Mouse (Mus musculus): ENCODE measurements around the gene Gm12185. TPM values are rescaled to one million over a fixed set of nuclear protein-coding genes. Genes with fewer than 3 reads are reported as not detected.
A peak's percentile ranks its signal among the peaks of the same experiment; 100 is the strongest.
"Not testable (repeated sequence)": the region's sequence is repeated elsewhere in the genome, so short reads cannot be mapped to it uniquely, and the experiment has no call there.

The Gm12185 gene
- polyA plus RNA-seq, 1 experiment from 2014 or later = not detected

- DNase-seq; H3K4me1 ChIP-seq (replicated peaks); H3K9me3 ChIP-seq (replicated peaks); H3K36me3 ChIP-seq; H3K9ac ChIP-seq; H3K4me3 ChIP-seq (replicated peaks); H3K27me3 ChIP-seq; H3K4me2 ChIP-seq; H3K27ac ChIP-seq; ATAC-seq (ENCODE audit: low read depth): not testable (repeated sequence)
- WGBS (ENCODE audit: insufficient replicate concordance) = no CpG with 5 or more reads among the region's 1 CpGs
These were observed 13.6 kb downstream of the Gm12185 start, which contains the start of gene Olfr56 for GRCm38 (mm10) chr11:48978240-48978939. Gene Olfr56, plus strand, starts transcription at chr11:48978889.

GRCm38 (mm10) chr11:48974686-48975085, 17.3 kb downstream of the Gm12185 start:
- not testable (repeated sequence) for H3K36me3 ChIP-seq; DNase-seq; H3K9ac ChIP-seq; H3K4me3 ChIP-seq (replicated peaks); H3K27me3 ChIP-seq; H3K27ac ChIP-seq; ATAC-seq (ENCODE audit: low read depth); H3K4me1 ChIP-seq (replicated peaks); H3K4me2 ChIP-seq; H3K9me3 ChIP-seq (replicated peaks)
- WGBS (ENCODE audit: insufficient replicate concordance) = no CpG with 5 or more reads among the region's 1 CpGs

- not testable (repeated sequence) for H3K36me3 ChIP-seq; H3K4me1 ChIP-seq (replicated peaks); H3K9me3 ChIP-seq (replicated peaks); DNase-seq; ATAC-seq (ENCODE audit: low read depth); H3K4me2 ChIP-seq; H3K4me3 ChIP-seq (replicated peaks); H3K27ac ChIP-seq; H3K27me3 ChIP-seq; H3K9ac ChIP-seq
- 76% methylated on average over 6 of the region's 6 CpGs for WGBS (ENCODE audit: insufficient replicate concordance)
These were observed 45.9 kb downstream of the Gm12185 start, which contains the start of gene Psme2b for GRCm38 (mm10) chr11:48946090-48946489. Gene Psme2b, minus strand, starts transcription at chr11:48946190.

DNA sequence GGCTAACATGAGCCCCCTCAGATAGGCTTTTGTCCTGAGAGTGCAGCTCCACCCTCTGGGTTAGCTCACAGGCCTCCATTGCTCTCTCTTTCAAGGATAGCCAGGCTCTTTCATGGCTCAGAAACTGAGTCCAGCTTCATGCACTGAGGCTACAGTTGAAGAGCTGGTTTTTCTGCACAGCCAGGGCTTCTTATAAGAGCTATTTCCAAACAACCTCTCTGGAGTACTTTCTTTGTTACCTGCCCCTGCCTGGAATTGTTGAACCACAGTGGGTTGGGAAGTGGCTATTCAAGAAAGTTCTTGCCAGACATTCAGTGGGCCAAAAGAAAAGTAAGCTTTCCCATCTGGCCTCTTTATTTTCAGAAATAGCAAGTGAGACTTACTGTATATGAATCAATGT, 52.7 kb downstream of the Gm12185 start:
- not testable (repeated sequence) for H3K9ac ChIP-seq; H3K4me1 ChIP-seq (replicated peaks); DNase-seq; H3K27me3 ChIP-seq; H3K27ac ChIP-seq; ATAC-seq (ENCODE audit: low read depth); H3K36me3 ChIP-seq; H3K4me3 ChIP-seq (replicated peaks); H3K9me3 ChIP-seq (replicated peaks); H3K4me2 ChIP-seq

DNA sequence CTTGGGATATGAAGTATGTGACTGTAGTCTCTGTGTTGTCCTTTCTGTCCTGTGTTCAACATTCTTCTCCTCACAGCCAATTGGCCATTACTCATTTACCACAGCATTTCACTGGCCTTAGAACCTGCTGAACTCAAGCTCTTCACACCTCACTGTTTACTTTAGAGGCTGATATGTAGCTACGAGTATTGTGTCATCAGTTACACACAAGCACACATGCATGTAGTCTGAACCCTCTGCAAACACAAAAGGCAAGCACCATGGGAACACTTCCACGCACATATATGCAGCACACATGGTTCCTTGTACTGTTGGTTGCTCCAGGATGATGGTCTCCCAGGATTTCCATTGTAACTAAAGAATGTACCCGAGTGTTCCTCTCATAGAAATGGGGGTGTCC, 56.7 kb downstream of the Gm12185 start:
- H3K9me3 ChIP-seq (replicated peaks); ATAC-seq (ENCODE audit: low read depth); H3K9ac ChIP-seq; H3K27me3 ChIP-seq; H3K4me1 ChIP-seq (replicated peaks); H3K4me3 ChIP-seq (replicated peaks); H3K36me3 ChIP-seq; H3K4me2 ChIP-seq; DNase-seq; H3K27ac ChIP-seq: not testable (repeated sequence)
- no CpG with 5 or more reads among the region's 3 CpGs for WGBS (ENCODE audit: insufficient replicate concordance)

DNA sequence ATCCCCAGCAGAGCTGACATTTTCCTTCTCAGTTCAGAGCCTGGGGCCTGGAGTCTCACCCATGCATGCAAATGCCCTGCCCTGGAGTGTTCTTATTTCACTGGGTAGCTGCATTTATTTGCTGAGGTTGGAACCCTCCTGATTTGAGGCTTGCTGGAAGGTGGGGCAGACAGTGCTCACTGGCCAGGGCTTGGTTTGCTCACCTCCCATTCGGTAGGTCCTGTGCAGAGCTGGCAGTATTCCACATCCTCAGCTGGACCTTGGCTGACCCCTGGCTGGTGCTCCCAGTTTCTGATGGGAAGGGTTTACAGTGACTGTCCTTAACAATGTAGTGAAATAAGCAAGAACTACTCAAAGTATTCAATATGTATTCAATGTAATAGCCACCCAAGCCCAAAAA, 58.1 kb downstream of the Gm12185 start:
- ATAC-seq (ENCODE audit: low read depth) = 0 out of 2 replicates have a peak, but pooled peaks have one; percentile 51

GRCm38 (mm10) chr11:48933422-48933821, 58.6 kb downstream of the Gm12185 start:
- not testable (repeated sequence) for H3K9ac ChIP-seq; H3K4me3 ChIP-seq (replicated peaks); H3K4me1 ChIP-seq (replicated peaks); H3K27ac ChIP-seq; H3K4me2 ChIP-seq; ATAC-seq (ENCODE audit: low read depth); H3K36me3 ChIP-seq; H3K9me3 ChIP-seq (replicated peaks); H3K27me3 ChIP-seq; DNase-seq
- WGBS (ENCODE audit: insufficient replicate concordance) = 42% methylated on average over 1 of the region's 1 CpGs

More for the DNA sequence above, 58.1 kb downstream of the Gm12185 start:
- H3K27ac ChIP-seq; H3K9me3 ChIP-seq (replicated peaks); DNase-seq; H3K36me3 ChIP-seq; H3K9ac ChIP-seq; H3K4me3 ChIP-seq (replicated peaks); H3K4me1 ChIP-seq (replicated peaks); H3K4me2 ChIP-seq; H3K27me3 ChIP-seq: not testable (repeated sequence)
- WGBS (ENCODE audit: insufficient replicate concordance) = 45% methylated on average over 1 of the region's 1 CpGs

DNA sequence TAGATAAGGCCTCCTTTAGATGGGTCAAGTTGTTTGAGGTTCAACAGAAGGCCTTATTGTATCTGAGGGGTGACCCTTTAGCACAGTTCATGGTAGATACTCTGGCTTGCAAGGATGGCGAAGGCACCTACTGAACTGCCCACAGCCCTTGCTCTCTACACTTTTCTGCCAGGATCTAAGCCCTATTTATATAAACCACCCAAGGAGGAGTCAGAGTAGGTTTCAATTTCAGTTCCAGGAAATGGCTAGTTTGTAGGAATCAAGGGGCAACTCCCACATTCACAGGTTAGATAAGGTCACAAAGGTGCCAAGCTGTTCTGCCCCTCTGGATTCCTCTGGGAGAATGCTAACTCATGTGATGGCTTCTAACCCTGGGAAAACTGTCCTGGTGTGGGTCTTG, 64.0 kb downstream of the Gm12185 start:
- not testable (repeated sequence) for H3K27me3 ChIP-seq; H3K9ac ChIP-seq; H3K4me3 ChIP-seq (replicated peaks); H3K9me3 ChIP-seq (replicated peaks); H3K27ac ChIP-seq; DNase-seq; H3K4me1 ChIP-seq (replicated peaks); ATAC-seq (ENCODE audit: low read depth); H3K4me2 ChIP-seq; H3K36me3 ChIP-seq
- WGBS (ENCODE audit: insufficient replicate concordance) = 68% methylated on average over 1 of the region's 1 CpGs

DNA sequence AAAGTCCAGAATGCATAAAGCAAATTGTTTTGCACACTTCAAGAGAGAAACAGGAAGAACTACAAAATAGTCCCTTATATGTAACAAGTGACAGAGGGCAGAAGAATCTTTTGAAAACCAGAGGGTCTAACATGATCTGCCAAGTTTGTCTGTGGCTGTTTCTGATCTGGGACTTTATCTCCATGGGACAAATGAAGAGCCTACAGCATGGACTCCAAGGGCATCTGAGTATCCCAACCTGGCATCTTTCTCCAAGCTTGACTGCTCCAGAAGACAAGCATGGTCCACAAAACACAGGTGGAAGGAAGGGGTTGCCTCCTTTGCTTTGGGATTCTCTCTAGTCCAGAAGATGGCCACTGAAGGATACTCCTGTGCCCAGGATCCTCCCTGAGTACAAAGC, 65.6 kb downstream of the Gm12185 start:
- ATAC-seq (ENCODE audit: low read depth); H3K9me3 ChIP-seq (replicated peaks); H3K27ac ChIP-seq; DNase-seq; H3K4me2 ChIP-seq; H3K27me3 ChIP-seq; H3K36me3 ChIP-seq; H3K4me1 ChIP-seq (replicated peaks); H3K4me3 ChIP-seq (replicated peaks); H3K9ac ChIP-seq: not testable (repeated sequence)

- DNase-seq; H3K9me3 ChIP-seq (replicated peaks); ATAC-seq (ENCODE audit: low read depth); H3K9ac ChIP-seq; H3K27ac ChIP-seq; H3K4me2 ChIP-seq; H3K4me3 ChIP-seq (replicated peaks); H3K27me3 ChIP-seq; H3K4me1 ChIP-seq (replicated peaks); H3K36me3 ChIP-seq: not testable (repeated sequence)
- WGBS (ENCODE audit: insufficient replicate concordance) = 27% methylated on average over 5 of the region's 5 CpGs
These were observed 68.2 kb downstream of the Gm12185 start for GRCm38 (mm10) chr11:48923818-48924217.

DNA sequence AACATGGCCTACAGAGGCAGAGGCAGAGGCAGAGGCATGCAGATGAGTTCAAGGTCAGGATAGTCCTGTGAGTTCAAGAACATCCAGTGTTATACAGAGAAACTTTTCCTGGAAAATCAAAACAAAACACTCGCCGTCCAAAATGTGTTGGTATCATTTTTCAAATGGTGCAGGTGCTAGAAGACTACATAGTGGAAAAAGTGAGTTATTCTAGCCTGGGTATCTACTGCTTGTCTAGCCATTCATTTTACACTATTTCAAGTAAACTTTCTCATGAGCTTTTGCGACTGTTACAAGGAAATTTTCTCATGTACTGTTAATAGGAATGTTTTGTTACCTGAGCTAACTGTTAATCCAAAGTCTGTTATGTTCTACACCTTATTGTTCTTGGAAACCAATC, 73.6 kb downstream of the Gm12185 start:
- WGBS (ENCODE audit: insufficient replicate concordance) = 74% methylated on average over 3 of the region's 3 CpGs
- Histone ChIP-seq H3K36me3 (no peaks in the 10 kb centered on the region), H3K9me3 (replicated peaks) (no peaks in the 10 kb centered on the region), H3K27ac (no peak overlapping the region), H3K9ac (no peak overlapping the region), H3K4me3 (replicated peaks) (no peak overlapping the region), H3K4me1 (replicated peaks) (no peaks in the 10 kb centered on the region), H3K27me3 (no peaks in the 10 kb centered on the region), H3K4me2 (no peak overlapping the region)
- no peak for ATAC-seq (ENCODE audit: low read depth)
- no peak for DNase-seq

- no peak overlapping the region for H3K4me2 ChIP-seq
- DNase-seq (no peak), ATAC-seq (ENCODE audit: low read depth) (no peak)
- H3K27me3 ChIP-seq = no peaks in the 10 kb centered on the region
- H3K4me1 ChIP-seq (replicated peaks) = no peaks in the 10 kb centered on the region
- WGBS (ENCODE audit: insufficient replicate concordance) = 60% methylated on average over 1 of the region's 1 CpGs
- H3K9ac ChIP-seq = no peak overlapping the region
- H3K4me3 ChIP-seq (replicated peaks) = no peak overlapping the region
- H3K9me3 ChIP-seq (replicated peaks) = no peaks in the 10 kb centered on the region
- no peak overlapping the region for H3K27ac ChIP-seq
- H3K36me3 ChIP-seq = no peaks in the 10 kb centered on the region
These were observed 78.4 kb downstream of the Gm12185 start for GRCm38 (mm10) chr11:48913611-48914010.

Data from liver, embryonic 13.5 days (tissue).